Mouse (Mus musculus) midbrain, embryonic 15.5 days (tissue): ENCODE results near the gene Gpr135. TPM values are rescaled to one million over a fixed set of nuclear protein-coding genes. Genes with fewer than 3 reads are reported as not detected.
"Not testable (repeated sequence)": the region's sequence is repeated elsewhere in the genome, so short reads cannot be mapped to it uniquely, and the experiment has no call there.

Source experiments
- ATAC-seq: fragments of 200-750 bp; cut with Nextera tagmentation; replicated peaks from 2 replicates; pipeline ENCODE4 v1.8.0; 2017; ENCODE audit warnings: moderate TSS enrichment
- H3K27ac ChIP-seq: fragments of 300-500 bp; sonication (generic); 2 replicates; pipeline ENCODE4 v1.5.1; 2015; ENCODE audit warnings: mild to moderate bottlenecking, inconsistent platforms
- H3K27me3 ChIP-seq: fragments of 300-500 bp; sonication (generic); replicated peaks from 2 replicates; pipeline ENCODE4 v1.6.1; 2015; ENCODE audit warnings: inconsistent platforms
- H3K36me3 ChIP-seq: fragments of 300-500 bp; sonication (generic); replicated peaks from 2 replicates; pipeline ENCODE4 v1.6.1; 2015; ENCODE audit warnings: inconsistent platforms
- H3K4me1 ChIP-seq: fragments of 300-500 bp; sonication (generic); 2 replicates; pipeline ENCODE4 v1.6.1; 2015; ENCODE audit warnings: inconsistent platforms
- H3K4me2 ChIP-seq: fragments of 300-500 bp; sonication (generic); 2 replicates; pipeline ENCODE4 v1.6.1; 2015; ENCODE audit warnings: inconsistent platforms, mild to moderate bottlenecking, moderate library complexity
- H3K4me3 ChIP-seq: fragments of 300-500 bp; sonication (generic); 2 replicates; pipeline ENCODE4 v1.5.1; 2015; ENCODE audit warnings: mild to moderate bottlenecking, inconsistent platforms
- H3K9ac ChIP-seq: fragments of 300-500 bp; sonication (generic); 2 replicates; pipeline ENCODE4 v1.6.1; 2015; ENCODE audit warnings: mild to moderate bottlenecking, inconsistent platforms
- H3K9me3 ChIP-seq: fragments of 300-500 bp; sonication (generic); 2 replicates; pipeline ENCODE4 v1.6.1; 2016; ENCODE audit warnings: inconsistent platforms
- WGBS: fragments of 180-500 bp; shearing (Covaris S2); methylation state at CpG from one replicate; pipeline ENCODE4 v1.1.7; 2015; ENCODE audit warnings: mixed read lengths; 5-methylcytosine and 5-hydroxymethylcytosine counted together
- polyA plus RNA-seq: library from polyadenylated mRNA; unstranded; fragments of >200 nt; fragmentation: Nextera tagmentation; extraction: Ambion mirVana; gene quantifications from 2 replicates; pipeline ENCODE4 v1.2.1, GENCODE M21; 2015

Gene Gpr135
- polyA plus RNA-seq, 1 experiment from 2014 or later: 7.6 TPM

DNA sequence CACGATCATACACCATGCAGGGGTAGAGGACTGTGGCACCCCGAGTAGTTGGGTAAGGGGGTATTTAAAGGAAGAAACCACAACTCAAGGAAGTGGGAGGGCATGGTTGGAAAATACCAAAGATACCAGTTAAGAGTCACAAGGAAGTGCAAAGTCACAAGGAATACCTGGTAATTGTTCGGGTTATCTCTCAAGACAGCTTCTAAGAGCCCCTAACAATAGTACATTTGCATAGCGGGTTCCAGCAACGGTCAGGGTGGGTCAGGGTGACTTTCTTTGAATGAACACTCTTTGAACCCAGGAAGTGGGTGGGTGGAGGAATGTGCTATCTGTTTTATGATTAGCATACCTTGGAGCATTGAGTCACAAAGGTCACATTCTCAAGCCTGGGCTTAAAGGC is 20.8 kb downstream of the Gpr135 start:
- not testable (repeated sequence) for H3K27ac ChIP-seq, ATAC-seq, H3K9ac ChIP-seq, H3K4me2 ChIP-seq, H3K36me3 ChIP-seq, H3K27me3 ChIP-seq, H3K4me1 ChIP-seq, H3K4me3 ChIP-seq, H3K9me3 ChIP-seq
- WGBS: 86% methylated on average over 5 of the region's 5 CpGs

DNA sequence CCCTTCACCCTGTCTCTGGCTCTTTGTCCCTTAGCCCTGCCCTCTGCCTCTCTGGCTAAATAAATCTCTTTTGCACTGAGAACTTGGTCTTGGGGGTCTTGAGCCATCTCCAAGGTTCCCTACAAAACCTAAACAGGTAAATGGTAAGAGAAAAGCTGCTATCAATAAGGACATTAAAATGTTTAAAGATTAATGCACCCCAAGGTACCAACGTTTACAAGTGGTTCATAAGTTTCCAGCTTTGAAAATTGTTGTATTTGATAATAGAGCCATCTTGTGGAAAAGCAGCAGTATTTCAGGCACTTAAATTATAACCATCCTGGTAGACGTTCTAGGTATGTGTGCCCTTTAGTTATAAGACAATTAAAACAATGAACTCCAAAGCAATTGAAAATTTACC is 23.4 kb downstream of the Gpr135 start:
- H3K27me3 ChIP-seq: no peaks in the 10 kb centered on the region
- H3K9ac ChIP-seq: no peak overlapping the region
- ATAC-seq: no peak
- H3K36me3 ChIP-seq: no peaks in the 10 kb centered on the region
- 3% methylated on average over 2 of the region's 2 CpGs for WGBS
- H3K4me3 ChIP-seq: no peak overlapping the region
- no peak overlapping the region for H3K27ac ChIP-seq
- peaks cover 8% of the 10 kb centered on the region; the same call in 1 of the 2 replicates for H3K9me3 ChIP-seq
- H3K4me1 ChIP-seq: no peaks in the 10 kb centered on the region
- H3K4me2 ChIP-seq: no peak overlapping the region

DNA sequence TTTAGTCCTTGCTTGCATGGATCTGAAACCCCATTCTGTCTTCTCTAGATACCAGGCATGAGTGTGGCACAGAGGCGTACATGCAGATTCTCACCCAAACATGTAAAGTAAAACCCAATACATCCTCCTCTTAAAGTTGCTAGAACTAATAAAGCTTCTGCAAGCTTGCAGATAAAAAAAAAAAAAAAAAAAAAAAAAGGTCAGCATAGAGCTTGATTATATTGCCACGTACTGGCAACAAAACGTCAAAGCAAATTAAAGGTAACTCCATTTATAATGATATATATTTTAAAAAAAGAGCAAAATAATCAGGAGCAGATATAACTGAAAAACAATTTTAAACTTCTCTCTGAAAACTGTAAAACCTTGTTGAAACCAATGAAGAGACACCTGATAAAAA is 29.7 kb downstream of the Gpr135 start:
- no peaks in the 10 kb centered on the region for H3K36me3 ChIP-seq
- H3K9ac ChIP-seq: no peak overlapping the region

DNA sequence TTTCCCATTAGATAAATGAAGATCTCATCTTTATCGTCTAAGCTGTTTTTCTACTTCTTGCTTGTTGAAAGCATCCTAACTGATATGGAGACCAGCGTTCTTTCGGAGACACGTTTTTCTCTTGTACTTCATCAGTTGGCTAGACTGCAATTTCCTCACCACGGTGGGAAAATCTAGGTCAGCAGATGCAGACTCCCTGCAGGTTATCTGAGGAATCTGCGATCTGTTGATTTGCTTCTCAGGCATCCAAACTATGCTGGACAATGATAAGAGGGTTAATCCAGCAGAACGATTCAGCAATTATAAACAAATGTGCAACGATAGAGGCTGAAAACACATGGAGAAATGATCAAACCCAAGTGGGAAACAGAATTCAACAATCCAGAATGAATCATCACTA is 31.4 kb downstream of the Gpr135 start:
- no peaks in the 10 kb centered on the region for H3K27me3 ChIP-seq
- H3K4me1 ChIP-seq: no peaks in the 10 kb centered on the region
- H3K27ac ChIP-seq: no peak overlapping the region
- H3K36me3 ChIP-seq: no peaks in the 10 kb centered on the region
- H3K4me3 ChIP-seq: no peak overlapping the region
- WGBS: 77% methylated on average over 8 of the region's 8 CpGs
- H3K9ac ChIP-seq: no peak overlapping the region
- H3K9me3 ChIP-seq: no peaks in the 10 kb centered on the region
- no peak for ATAC-seq
- H3K4me2 ChIP-seq: no peak overlapping the region

More for the DNA sequence above, 29.7 kb downstream of the Gpr135 start:
- Histone ChIP-seq H3K27me3 (no peaks in the 10 kb centered on the region), H3K4me3 (no peak overlapping the region), H3K4me1 (no peaks in the 10 kb centered on the region), H3K27ac (no peak overlapping the region), H3K4me2 (no peak overlapping the region), H3K9me3 (no peaks in the 10 kb centered on the region)
- WGBS: 98% methylated on average over 3 of the region's 3 CpGs
- no peak for ATAC-seq

DNA sequence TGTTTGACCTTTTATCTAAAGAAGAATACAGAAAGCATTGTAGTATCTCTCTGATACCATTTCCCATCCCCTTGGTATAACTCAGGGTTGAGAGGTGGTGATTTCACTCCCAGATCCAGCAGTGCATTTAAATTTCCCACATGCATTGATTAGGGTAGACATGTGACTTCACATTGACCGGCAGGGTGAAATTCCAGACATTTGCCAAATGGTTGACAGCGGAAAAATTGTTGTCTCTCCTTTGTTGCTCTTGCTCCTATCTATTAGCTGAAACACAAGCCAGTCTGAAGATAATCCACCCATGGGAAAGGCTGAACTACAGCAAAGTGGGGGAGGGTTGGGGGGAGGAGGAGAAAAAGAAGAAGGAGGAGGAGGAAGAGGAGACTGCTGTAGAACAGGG is 32.1 kb downstream of the Gpr135 start:
- Histone ChIP-seq H3K4me3 (no peak overlapping the region), H3K4me1 (no peaks in the 10 kb centered on the region), H3K36me3 (no peaks in the 10 kb centered on the region), H3K4me2 (no peak overlapping the region), H3K9ac (no peak overlapping the region), H3K27me3 (no peaks in the 10 kb centered on the region), H3K27ac (no peak overlapping the region), H3K9me3 (no peaks in the 10 kb centered on the region)
- 64% methylated on average over 2 of the region's 2 CpGs for WGBS
- ATAC-seq: no peak

DNA sequence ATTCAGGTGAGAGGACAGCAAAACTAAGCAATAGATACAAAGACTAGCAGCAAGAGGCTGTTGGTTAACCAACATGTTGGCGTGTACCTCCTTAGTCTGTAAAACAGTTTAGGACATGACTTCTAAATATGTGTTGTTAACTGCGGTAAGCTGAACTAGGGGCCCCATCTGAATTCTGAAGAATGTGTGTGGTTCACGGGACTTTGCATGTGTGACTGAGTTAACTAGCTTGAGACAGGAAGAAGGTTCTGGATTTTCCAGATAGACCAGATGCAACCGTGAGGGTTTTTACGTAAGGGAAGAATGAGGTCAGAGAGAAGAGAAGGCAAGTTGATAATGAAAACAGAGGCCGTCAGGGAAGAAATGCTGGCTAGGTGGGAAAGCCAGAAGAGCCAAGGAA is 33.9 kb downstream of the Gpr135 start:
- no peak for ATAC-seq
- Histone ChIP-seq H3K36me3 (no peaks in the 10 kb centered on the region), H3K27me3 (no peaks in the 10 kb centered on the region), H3K9ac (no peak overlapping the region), H3K4me2 (no peak overlapping the region), H3K4me1 (no peaks in the 10 kb centered on the region), H3K9me3 (no peaks in the 10 kb centered on the region), H3K27ac (no peak overlapping the region), H3K4me3 (no peak overlapping the region)
- 92% methylated on average over 6 of the region's 6 CpGs for WGBS

DNA sequence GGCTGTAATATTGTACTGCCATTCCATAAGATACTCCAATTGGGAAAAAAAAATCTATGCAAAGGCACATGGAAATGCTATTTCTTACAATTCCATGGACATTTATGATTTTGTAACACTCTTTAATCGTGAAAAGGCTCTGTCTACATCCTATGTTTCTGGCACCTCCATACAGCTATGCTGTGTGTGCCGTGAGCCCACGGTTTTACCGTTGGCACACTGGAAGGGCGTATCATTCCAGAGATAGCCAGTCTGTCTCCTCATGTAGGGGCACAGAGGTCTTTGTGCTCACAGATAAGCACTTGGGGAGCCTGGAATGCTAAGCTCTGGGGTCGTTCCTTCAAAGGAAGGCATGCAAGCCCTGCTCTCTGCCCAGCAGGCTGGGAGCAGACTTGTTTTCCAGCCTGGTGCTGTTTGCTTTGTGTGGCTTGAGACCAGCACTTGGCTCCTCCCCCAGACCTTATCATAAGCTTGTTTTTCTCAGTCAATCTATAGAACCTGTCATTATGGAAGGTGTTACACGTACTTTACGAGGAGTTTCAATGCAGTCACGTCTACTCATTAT is 34.7 kb downstream of the Gpr135 start:
- no peaks in the 10 kb centered on the region for H3K4me1 ChIP-seq
- no peak overlapping the region for H3K4me2 ChIP-seq
- no peak overlapping the region for H3K27ac ChIP-seq
- no peak for ATAC-seq
- no peak overlapping the region for H3K9ac ChIP-seq
- no peaks in the 10 kb centered on the region for H3K36me3 ChIP-seq
- no peaks in the 10 kb centered on the region for H3K27me3 ChIP-seq
- no peaks in the 10 kb centered on the region for H3K9me3 ChIP-seq
- H3K4me3 ChIP-seq: no peak overlapping the region
- 69% methylated on average over 9 of the region's 9 CpGs for WGBS

DNA sequence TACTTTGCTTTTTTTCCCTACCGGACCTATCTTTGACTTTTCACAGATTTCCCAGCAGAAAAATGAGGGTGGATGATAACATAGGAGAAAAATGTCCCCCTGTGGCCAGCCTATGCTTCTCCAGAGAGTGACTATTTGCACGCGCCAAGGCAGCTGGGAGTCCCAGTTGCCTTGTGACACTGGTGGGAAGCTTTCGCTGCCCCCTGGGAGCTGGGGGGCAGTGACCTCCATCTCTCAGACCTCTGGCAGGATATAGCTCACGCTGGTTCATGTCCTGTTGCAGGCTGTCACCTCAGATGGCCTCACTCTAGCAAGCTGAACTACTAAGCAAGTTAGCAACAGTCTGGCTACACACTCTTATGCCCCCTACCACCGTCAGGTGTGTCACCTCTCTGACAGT is 39.1 kb downstream of the Gpr135 start:
- Histone ChIP-seq H3K9ac (no peak overlapping the region), H3K36me3 (no peaks in the 10 kb centered on the region), H3K27ac (no peak overlapping the region), H3K27me3 (no peaks in the 10 kb centered on the region), H3K9me3 (no peaks in the 10 kb centered on the region), H3K4me1 (no peaks in the 10 kb centered on the region), H3K4me2 (no peak overlapping the region), H3K4me3 (no peak overlapping the region)
- no peak for ATAC-seq
- 82% methylated on average over 6 of the region's 6 CpGs for WGBS

DNA sequence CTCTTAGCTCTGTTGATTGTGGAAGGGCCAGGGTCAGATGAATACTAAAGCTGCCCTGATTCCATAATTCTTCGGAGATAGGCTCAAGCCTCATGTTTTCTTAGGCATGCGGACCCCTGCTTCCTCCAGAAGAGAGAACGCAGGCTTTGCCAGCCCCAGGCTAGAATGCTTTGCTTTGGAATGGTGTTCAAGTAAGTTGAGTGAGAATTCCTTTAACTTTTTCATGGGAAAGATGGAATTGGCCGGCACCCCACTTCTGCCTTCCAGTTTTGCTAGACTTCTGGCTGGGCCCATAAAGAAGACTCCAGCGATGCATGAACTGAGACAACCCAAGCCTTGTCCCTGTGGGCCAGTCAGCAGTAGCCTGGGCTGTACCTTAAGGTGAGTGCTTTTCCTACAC is 39.8 kb downstream of the Gpr135 start:
- H3K9ac ChIP-seq: no peak overlapping the region
- H3K4me2 ChIP-seq: no peak overlapping the region
- no peaks in the 10 kb centered on the region for H3K4me1 ChIP-seq
- no peaks in the 10 kb centered on the region for H3K36me3 ChIP-seq
- ATAC-seq: no peak
- H3K4me3 ChIP-seq: no peak overlapping the region
- no peak overlapping the region for H3K27ac ChIP-seq
- no peaks in the 10 kb centered on the region for H3K27me3 ChIP-seq
- no peaks in the 10 kb centered on the region for H3K9me3 ChIP-seq
- WGBS: 91% methylated on average over 5 of the region's 5 CpGs

DNA sequence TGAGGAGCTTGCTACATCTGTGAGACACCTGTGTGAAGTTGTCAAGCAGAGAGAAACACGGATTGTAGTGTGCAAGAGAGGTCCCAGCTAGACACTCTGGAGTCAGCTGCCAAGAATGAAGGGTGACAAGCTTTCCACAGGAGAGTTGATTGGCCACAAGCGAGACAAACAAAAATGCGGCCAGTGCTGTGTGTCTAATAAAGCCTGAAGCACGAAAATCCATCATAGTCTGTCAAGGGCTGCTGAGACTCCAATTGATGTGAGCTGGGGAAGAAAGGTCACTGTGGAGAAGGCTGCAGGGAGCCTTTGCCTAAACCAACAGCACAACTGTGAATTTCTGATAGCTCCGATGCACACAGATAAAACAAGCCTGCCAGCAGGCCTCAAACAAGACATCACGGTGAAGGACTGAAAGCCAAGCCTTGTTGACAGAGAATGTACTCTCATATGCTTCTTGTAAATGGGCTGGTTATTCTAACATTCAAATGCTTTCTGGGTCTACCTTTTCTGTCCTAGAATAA is 45.6 kb downstream of the Gpr135 start:
- no peak for ATAC-seq
- Histone ChIP-seq H3K4me3 (no peak overlapping the region), H3K27me3 (no peaks in the 10 kb centered on the region), H3K4me1 (no peaks in the 10 kb centered on the region), H3K36me3 (no peaks in the 10 kb centered on the region), H3K27ac (no peak overlapping the region), H3K9me3 (no peaks in the 10 kb centered on the region), H3K4me2 (no peak overlapping the region), H3K9ac (no peak overlapping the region)
- 35% methylated on average over 6 of the region's 6 CpGs for WGBS

DNA sequence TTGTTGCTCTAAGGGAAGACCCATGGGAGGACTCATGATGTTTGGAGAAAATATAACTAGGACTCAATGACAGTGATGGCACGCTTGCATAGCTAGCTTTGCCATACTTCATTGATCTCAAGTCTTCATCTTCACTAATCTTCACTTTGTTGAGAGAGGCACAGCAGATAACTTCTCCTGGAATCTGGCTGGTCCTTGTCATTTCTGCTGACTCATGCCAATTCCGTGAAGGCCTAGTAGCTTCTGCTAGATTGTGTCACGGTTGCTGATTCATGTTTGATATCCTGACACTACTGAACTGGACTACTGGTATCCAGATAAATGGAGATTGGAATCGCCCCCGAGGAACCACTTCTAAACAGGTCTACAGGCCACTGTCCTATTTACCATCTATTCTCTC is 47.4 kb downstream of the Gpr135 start:
- no peak overlapping the region for H3K9ac ChIP-seq
- ATAC-seq: no peak
- H3K27ac ChIP-seq: no peak overlapping the region
- H3K36me3 ChIP-seq: no peaks in the 10 kb centered on the region
- no peaks in the 10 kb centered on the region for H3K4me1 ChIP-seq
- no peak overlapping the region for H3K4me2 ChIP-seq
- WGBS: 94% methylated on average over 5 of the region's 5 CpGs
- no peaks in the 10 kb centered on the region for H3K27me3 ChIP-seq
- no peak overlapping the region for H3K4me3 ChIP-seq
- H3K9me3 ChIP-seq: no peaks in the 10 kb centered on the region

DNA sequence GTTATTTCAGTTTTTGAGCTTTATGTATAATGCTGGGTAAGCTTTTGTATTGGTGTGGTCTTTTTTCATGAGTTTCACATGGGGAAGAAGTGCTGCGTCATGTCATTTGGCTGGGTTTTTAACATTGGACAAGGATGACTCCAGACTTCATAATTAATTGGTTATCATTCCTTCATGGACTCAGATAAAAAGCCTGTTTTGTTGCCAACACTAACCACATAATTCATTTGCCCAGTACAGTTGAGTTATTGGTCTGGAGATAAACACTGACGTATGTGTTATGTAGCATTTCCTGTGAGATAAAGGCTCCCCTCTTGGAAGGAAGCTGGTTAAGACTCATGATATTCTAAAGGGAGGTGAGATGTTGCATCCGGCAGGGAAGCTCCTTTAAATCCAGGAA is 48.1 kb downstream of the Gpr135 start:
- H3K9me3 ChIP-seq: no peaks in the 10 kb centered on the region
- no peak overlapping the region for H3K4me2 ChIP-seq
- no peak overlapping the region for H3K27ac ChIP-seq
- H3K9ac ChIP-seq: no peak overlapping the region
- H3K36me3 ChIP-seq: no peaks in the 10 kb centered on the region
- no peaks in the 10 kb centered on the region for H3K27me3 ChIP-seq
- no peak for ATAC-seq
- no peak overlapping the region for H3K4me3 ChIP-seq
- H3K4me1 ChIP-seq: no peaks in the 10 kb centered on the region
- 94% methylated on average over 3 of the region's 3 CpGs for WGBS

DNA sequence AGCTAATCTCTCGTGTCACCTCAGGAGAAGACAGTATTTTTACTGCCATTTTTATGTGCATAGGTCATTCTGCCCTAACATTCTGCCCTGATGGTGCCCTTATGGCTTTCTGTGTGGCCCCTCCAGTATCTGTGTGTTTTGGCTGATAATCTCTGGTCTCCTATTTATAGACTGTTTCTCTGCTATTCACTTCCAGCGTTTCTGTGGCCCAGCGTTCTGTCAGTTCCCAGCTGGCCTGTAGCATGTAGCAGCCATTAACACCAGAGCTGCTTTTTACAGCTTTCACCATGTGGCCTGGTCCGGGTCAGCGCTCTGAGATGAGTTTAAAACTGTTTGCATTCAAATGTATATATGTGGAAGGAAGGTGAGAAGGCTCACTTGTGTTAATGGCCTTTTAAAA is 49.4 kb downstream of the Gpr135 start:
- Histone ChIP-seq H3K36me3 (no peaks in the 10 kb centered on the region), H3K27ac (no peak overlapping the region), H3K4me1 (no peaks in the 10 kb centered on the region), H3K27me3 (no peaks in the 10 kb centered on the region), H3K9me3 (no peaks in the 10 kb centered on the region), H3K4me3 (no peak overlapping the region), H3K9ac (no peak overlapping the region), H3K4me2 (no peak overlapping the region)
- WGBS: 76% methylated on average over 5 of the region's 5 CpGs
- ATAC-seq: no peak
